Mouse (Mus musculus) kidney, postnatal 0 days (tissue): ENCODE data around the gene Fam83f. TPM values are rescaled to one million over a fixed set of nuclear protein-coding genes. Genes with fewer than 3 reads are reported as not detected.

Experiments
- ATAC-seq: fragments of 200-750 bp; cut with Nextera tagmentation; replicated peaks from 2 replicates; pipeline ENCODE4 v1.8.0; 2017; ENCODE audit warnings: low read depth, moderate number of reproducible peaks, moderate TSS enrichment, moderate library complexity; ENCODE audit not compliant: low FRiP score
- DNase-seq: peaks from one replicate; pipeline ENCODE4 v3.0.0-alpha.2; 2016; ENCODE audit warnings: low spot score
- H3K27ac ChIP-seq: fragments of 300-500 bp; sonication (generic); 2 replicates; pipeline ENCODE4 v1.5.1; 2014; ENCODE audit warnings: mild to moderate bottlenecking
- H3K27me3 ChIP-seq: fragments of 300-500 bp; sonication (generic); 2 replicates; pipeline ENCODE4 v1.6.1; 2014; ENCODE audit warnings: low read length, mixed read lengths; ENCODE audit not compliant: insufficient read depth
- H3K36me3 ChIP-seq: fragments of 300-500 bp; sonication (generic); 2 replicates; pipeline ENCODE4 v1.6.1; 2014; ENCODE audit warnings: low read length, mixed read lengths; ENCODE audit not compliant: insufficient read depth
- H3K4me1 ChIP-seq: fragments of 300-500 bp; sonication (generic); replicated peaks from 2 replicates; pipeline ENCODE4 v1.6.1; 2014; ENCODE audit warnings: antibody characterized with exemption, low read length, mixed read lengths; ENCODE audit not compliant: insufficient read depth
- H3K4me2 ChIP-seq: fragments of 300-500 bp; sonication (generic); 2 replicates; pipeline ENCODE4 v1.6.1; 2014; ENCODE audit warnings: mild to moderate bottlenecking, low read length, moderate library complexity, mixed read lengths
- H3K4me3 ChIP-seq: fragments of 300-500 bp; sonication (generic); replicated peaks from 2 replicates; pipeline ENCODE4 v1.5.1; 2014; ENCODE audit warnings: low read depth, low read length
- H3K9ac ChIP-seq: fragments of 300-500 bp; sonication (generic); 2 replicates; pipeline ENCODE4 v1.6.1; 2014; ENCODE audit warnings: low read depth, low read length
- H3K9me3 ChIP-seq: fragments of 300-500 bp; sonication (generic); replicated peaks from 2 replicates; pipeline ENCODE4 v1.6.1; 2016; ENCODE audit warnings: low read length, inconsistent platforms, mixed read lengths
- CTCF ChIP-seq: IDR thresholded peaks from 2 replicates; pipeline ENCODE4 v1.5.1; 2016; ENCODE audit warnings: antibody characterized with exemption, low read depth, mild to moderate bottlenecking, moderate library complexity
- WGBS: fragments of 180-500 bp; shearing (Covaris S2); extraction: QIAGEN DNeasy Blood & Tissue Kit; methylation state at CpG from one replicate; pipeline ENCODE4 v1.1.7; 2014; 5-methylcytosine and 5-hydroxymethylcytosine counted together
- polyA plus RNA-seq: library from polyadenylated mRNA; unstranded; fragments of >200 nt; fragmentation: Nextera tagmentation; extraction: Ambion mirVana; gene quantifications from 2 replicates; pipeline ENCODE4 v1.2.1, GENCODE M21; 2015

Fam83f gene
- polyA plus RNA-seq, 1 experiment from 2014 or later = 6.1 TPM

GRCm38 (mm10) chr15:80632280-80632893, 39.3 kb upstream of the Fam83f start:
- Histone ChIP-seq H3K4me1 (no peaks in the 10 kb centered on the region), H3K4me2 (no peak overlapping the region), H3K27ac (no peak overlapping the region), H3K4me3 (no peak overlapping the region), H3K36me3 (no peaks in the 10 kb centered on the region), H3K9me3 (no peaks in the 10 kb centered on the region), H3K27me3 (no peaks in the 10 kb centered on the region), H3K9ac (no peak overlapping the region)
- 84% methylated on average over 13 of the region's 13 CpGs for WGBS
- ATAC-seq (no peak), DNase-seq (no peak)
- no peak for TF ChIP-seq CTCF

- no peak overlapping the region for H3K27ac ChIP-seq
- no peak overlapping the region for H3K4me2 ChIP-seq
- no peak overlapping the region for H3K4me3 ChIP-seq
- H3K27me3 ChIP-seq = no peaks in the 10 kb centered on the region
- H3K36me3 ChIP-seq = no peaks in the 10 kb centered on the region
- H3K9me3 ChIP-seq = no peaks in the 10 kb centered on the region
- WGBS = 48% methylated on average over 11 of the region's 11 CpGs
- H3K4me1 ChIP-seq = 0 out of 2 replicates have a peak, but pooled peaks cover 2% of the 10 kb centered on the region
- peak; percentile 69 for TF ChIP-seq CTCF
- peak; percentile 76 for DNase-seq
- H3K9ac ChIP-seq = no peak overlapping the region
- ATAC-seq = no peak
These were observed 37.1 kb upstream of the Fam83f start for GRCm38 (mm10) chr15:80634391-80635193.

GRCm38 (mm10) chr15:80636757-80637372, 34.8 kb upstream of the Fam83f start:
- Histone ChIP-seq H3K4me2 (no peak overlapping the region), H3K4me3 (no peak overlapping the region), H3K27ac (no peak overlapping the region), H3K36me3 (no peaks in the 10 kb centered on the region), H3K9me3 (no peaks in the 10 kb centered on the region), H3K4me1 (0 out of 2 replicates have a peak, but pooled peaks cover 2% of the 10 kb centered on the region), H3K9ac (no peak overlapping the region), H3K27me3 (no peaks in the 10 kb centered on the region)
- 50% methylated on average over 13 of the region's 13 CpGs for WGBS
- no peak for TF ChIP-seq CTCF
- no peak for ATAC-seq
- DNase-seq = no peak

GRCm38 (mm10) chr15:80639071-80639702, 32.5 kb upstream of the Fam83f start:
- DNase-seq = no peak
- ATAC-seq = no peak
- no peak overlapping the region for H3K27ac ChIP-seq

GRCm38 (mm10) chr15:80639874-80640273, 31.8 kb upstream of the Fam83f start:
- Histone ChIP-seq H3K4me2 (no peak overlapping the region), H3K36me3 (no peaks in the 10 kb centered on the region), H3K9me3 (no peaks in the 10 kb centered on the region), H3K27ac (no peak overlapping the region), H3K27me3 (no peaks in the 10 kb centered on the region), H3K4me1 (0 out of 2 replicates have a peak, but pooled peaks cover 2% of the 10 kb centered on the region), H3K4me3 (no peak overlapping the region), H3K9ac (no peak overlapping the region)
- ATAC-seq (no peak), DNase-seq (no peak)
- 87% methylated on average over 3 of the region's 3 CpGs for WGBS
- TF ChIP-seq CTCF = no peak

More at GRCm38 (mm10) chr15:80639071-80639702, 32.5 kb upstream of the Fam83f start:
- no peaks in the 10 kb centered on the region for H3K9me3 ChIP-seq
- H3K9ac ChIP-seq = no peak overlapping the region
- H3K36me3 ChIP-seq = no peaks in the 10 kb centered on the region
- WGBS = 25% methylated on average over 11 of the region's 11 CpGs
- 0 out of 2 replicates have a peak, but pooled peaks cover 2% of the 10 kb centered on the region for H3K4me1 ChIP-seq
- no peak for TF ChIP-seq CTCF
- no peak overlapping the region for H3K4me2 ChIP-seq
- H3K4me3 ChIP-seq = no peak overlapping the region
- H3K27me3 ChIP-seq = no peaks in the 10 kb centered on the region
